Mouse (Mus musculus) megakaryocyte-erythroid progenitor cell, adult 5-6 weeks (primary cell): ENCODE measurements at regions not wholly inside any gene's neighbourhood (a gene's known extent, or its start where the extent isn't known, plus 50 kb on each side); places are given as distances from the start of the nearest gene placed in this dataset.

Source experiments
- ATAC-seq: replicated peaks from 2 replicates; pipeline ENCODE4 v1.8.0; 2016; ENCODE audit warnings: mild to moderate bottlenecking, inconsistent platforms; ENCODE audit not compliant: severe bottlenecking, poor library complexity, low FRiP score, low TSS enrichment

DNA sequence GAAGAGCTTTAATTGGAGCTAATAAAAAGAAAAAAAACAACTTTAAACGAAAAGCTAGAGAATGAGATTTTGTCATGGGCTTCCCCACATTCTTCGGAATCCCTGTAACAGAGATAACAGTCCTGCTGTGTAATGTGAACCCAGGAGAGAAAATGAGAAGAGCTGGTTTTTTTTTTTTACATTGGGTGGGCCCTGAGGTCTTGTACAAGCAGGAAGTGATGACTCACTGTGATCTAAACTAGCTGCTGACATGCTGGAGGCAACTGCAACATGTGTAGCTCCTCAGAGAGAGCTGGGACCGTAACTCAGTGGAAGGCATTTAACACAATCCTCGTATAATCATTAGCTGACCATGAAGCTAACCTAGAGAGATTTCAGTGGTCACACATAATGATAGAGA lies 393.8 kb upstream of the Trib2 start:
- peak; percentile 84 for ATAC-seq

DNA sequence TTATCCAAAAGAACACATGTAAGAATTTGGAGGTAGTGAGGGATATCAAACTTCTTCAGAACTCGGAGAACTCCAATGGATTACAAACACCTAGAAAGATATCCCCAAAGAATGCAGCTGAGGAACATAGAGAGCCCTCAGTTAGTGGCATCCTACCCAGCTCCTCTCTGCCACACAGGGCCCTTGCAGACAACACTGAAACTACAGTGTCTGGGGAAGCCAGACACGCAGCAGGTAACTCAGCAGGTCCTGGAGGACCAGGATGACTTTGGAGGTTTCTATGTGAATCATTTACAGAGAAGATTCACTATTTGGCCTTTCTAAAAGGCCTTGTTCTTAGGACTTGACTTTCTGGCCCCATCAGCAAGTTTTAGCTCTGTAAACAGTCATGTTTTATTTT lies 393.4 kb upstream of the Trib2 start:
- ATAC-seq = no peak

DNA sequence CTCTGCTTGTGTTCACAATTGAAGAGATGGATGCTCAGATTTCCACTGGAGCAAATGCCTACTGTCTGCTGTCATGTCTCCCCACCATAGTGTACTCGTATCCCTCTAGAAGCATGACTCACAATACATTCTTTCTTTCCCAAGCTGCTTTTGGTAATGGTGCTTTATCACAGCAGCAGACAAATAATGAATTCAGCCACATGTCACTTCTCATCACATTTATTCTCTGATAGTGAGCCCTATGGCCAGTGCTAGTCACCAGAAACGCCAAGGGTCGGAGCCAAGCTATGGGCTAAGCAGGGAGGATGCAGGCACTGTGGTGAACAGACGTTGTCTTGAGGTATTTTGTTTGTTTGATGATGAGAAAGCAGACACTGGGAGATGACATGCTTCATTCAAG lies 388.2 kb upstream of the Trib2 start:
- ATAC-seq = no peak

DNA sequence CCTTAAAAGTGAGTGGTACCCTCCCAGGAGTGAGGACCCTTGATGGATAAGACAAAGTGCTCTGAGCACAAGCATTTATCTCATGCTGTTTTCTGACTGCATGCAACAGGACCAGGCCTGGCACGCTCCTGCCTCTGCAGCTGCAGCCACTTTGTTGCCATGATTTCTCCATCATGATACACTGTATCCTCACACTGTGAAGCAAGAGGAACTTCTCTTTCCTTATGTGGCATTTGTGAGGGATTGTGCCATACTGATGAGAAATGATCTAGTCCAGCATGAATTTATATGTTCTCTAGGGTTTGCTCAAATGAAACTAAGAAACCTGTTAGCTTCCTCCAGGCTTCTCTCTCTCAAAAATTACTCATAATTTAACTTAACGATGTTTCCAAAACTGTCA lies 380.2 kb upstream of the Trib2 start:
- ATAC-seq = no peak

DNA sequence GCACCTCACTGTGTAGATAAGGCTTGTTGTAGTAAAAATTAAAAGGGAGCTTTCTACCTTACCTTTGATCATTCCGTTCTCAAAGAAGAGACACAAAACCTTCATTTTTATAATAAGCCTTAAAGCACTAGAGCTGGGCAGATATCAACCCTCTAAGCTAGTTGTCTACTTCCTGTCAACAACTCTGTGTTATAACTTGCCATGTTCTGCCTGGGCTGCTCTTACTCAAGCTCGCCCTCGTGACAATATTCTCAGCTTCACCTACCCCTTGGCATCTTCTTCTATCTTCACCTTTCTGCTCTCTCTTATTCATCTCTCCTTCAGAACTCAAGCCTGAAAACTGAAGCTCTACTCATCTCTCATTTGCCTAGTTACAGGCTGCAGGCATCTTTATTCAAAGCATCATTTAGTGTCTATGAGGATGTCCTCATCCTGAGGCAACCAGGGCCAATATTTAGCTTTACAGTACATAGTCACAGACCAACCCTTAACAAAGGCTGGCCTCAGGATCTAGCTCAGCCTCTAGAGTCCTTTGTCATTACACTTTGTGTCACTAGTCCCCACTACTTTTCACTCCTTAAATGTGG lies 375.2 kb upstream of the Trib2 start:
- ATAC-seq = no peak

DNA sequence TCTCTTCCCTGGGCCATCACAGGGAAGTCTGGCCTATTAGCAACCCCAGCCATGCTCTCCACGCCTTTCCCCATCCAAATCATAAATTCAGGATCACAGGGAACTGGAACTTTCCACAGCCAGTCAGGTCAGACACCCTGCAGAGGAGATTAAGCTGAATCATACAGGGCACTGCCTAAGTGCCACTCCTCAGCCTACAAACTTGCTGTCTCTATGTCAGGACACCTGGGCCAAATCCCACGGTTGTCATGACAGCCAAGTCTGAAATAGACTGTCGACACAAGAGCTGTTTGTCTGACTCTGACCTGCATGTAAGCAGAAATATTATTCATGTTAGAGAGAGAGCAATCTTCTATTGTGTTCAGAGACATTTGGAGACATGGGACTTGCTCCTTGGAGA lies 374.0 kb upstream of the Trib2 start:
- ATAC-seq = no peak

DNA sequence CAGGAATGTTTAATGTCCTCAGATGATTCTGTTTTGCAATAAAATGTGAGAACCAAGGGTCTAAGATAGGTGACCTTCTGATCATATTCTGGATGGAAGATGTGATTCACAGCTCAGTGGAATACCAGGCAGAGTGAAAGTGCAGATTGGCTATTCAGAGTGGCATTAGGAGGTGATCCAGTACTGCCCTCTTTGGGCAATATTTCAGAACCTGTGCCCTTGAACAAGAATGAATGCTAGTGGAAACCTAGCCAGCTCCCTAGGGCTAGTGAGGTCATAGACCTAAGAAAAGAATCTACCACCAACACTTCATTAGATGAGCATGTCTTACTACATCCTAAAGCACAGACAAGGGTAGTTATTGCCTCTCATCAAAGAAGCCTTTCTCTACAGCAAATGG lies 372.7 kb upstream of the Trib2 start:
- ATAC-seq = no peak

DNA sequence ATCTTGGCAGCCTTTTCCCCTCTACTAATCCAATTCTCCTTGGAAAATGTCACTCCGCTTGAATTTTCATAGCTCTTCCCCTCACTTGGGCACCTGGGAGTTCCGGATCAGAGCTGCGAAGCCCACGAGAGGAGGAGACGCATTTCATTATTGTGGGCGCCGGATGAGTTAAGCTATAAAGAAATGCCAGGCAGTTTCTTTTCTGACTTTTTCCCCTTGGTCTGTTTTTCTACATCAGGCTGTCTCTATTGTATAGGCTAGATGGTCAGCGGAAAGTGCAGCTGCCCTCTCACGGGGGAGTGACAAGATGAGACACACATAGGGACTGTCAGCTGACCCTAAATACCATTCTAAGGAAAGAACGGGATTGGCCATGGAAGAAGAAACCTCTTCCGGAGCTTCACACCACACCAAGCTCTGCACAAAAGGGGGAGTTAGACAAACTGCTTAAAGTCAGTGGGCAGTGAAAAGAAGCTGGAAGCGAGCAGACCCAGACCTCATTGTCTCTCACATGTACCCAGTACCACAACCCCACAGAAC lies 369.3 kb upstream of the Trib2 start:
- ATAC-seq = 0 out of 2 replicates have a peak, but pooled peaks have one; percentile 11

DNA sequence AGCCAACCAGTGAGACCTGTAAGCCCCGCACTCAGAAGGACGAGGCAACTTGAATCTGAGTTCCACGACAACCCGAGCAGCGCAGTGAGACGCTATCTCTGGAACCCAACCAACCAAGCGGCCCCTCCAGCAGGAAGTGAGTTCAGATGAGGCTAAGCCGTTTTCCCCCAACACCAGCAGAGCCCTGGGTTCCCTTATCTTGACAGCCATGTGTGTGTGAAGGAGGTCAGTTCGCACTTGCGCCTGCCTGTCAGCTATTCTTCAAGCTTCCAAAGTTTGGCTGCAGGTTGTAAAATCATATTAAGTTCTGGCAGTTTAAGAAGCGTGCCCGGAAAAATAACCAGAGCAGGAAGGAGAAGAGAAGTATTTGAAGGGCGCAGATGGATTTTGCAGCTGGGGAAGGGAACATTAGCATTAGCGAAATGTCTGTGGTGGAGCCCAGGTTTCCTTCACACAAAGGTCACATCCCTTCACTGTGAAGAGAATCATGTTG lies 368.8 kb upstream of the Trib2 start:
- ATAC-seq = peak; percentile 96

DNA sequence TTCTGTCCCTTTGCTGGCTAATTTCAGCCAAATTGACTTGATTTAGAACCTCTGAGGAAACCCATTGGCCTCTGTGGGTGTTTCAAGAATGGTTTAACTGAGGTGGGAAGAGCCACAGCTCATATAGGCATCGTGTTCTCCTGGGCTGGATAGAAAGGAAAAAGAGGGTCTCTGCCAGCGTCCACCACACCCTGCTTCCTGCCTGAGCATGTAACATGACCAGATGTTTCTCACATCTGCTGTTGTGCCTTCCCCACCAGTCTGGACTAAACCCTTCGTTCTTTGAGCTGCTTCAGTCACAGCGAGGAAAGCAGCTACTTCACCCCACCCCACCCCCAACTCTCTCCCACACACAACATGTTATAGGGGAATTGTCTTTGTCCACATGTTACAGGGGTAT lies 366.3 kb upstream of the Trib2 start:
- ATAC-seq = no peak

DNA sequence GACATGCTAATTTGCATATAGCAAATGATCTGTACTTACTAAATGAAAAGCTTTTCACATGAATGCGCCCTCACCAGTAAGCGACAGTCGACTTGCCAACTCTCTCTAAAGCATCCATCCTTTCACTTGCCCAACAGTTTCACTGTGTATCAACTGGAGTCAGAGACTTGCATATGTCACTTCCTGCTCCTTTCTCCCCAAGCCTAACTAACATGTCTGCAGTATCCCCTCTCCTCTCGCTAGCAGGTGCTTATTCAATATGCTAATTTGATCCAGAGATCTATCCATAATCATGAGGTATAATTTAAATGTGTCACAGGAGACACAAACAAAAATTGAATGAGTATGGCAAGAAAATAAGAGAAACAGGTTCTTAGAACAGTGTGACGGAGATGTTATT lies 364.9 kb upstream of the Trib2 start:
- ATAC-seq = no peak

DNA sequence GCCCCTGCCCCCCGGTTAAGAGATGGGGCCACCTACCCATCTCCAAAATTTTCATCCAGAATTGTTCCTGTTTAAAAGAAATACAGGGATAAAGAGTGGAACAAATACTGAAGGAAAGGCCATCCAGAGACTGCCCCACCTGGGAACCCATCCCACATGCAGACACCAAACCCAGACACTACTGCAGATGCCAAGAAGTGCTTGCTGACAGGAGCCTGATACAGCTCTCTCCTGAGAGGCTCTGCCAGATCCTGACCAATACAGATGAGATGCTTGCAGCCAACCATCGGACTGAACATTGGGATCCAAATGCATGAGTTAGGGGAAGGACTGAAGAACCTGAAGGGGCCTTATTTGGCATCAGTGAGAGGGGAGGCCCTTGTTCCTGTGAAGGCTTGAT lies 363.2 kb upstream of the Trib2 start:
- ATAC-seq = no peak

DNA sequence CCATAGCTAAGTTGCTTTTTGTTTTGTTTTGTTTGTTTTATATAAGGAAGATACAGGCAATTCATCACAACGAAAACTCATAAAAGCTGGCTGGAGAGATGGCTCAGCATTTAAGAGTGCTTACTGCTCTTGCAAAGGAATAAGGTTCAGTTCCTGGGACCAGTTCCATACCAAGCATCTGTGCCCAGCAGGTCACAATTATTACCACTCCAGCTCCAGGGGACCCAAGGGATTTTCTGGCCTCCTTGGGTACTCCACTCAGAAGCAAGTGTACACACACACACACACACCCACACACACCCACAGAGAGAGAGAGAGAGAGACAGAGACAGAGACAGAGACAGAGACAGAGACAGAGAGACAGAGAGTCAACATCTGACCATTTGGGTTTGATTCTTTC lies 359.6 kb upstream of the Trib2 start:
- no peak for ATAC-seq

DNA sequence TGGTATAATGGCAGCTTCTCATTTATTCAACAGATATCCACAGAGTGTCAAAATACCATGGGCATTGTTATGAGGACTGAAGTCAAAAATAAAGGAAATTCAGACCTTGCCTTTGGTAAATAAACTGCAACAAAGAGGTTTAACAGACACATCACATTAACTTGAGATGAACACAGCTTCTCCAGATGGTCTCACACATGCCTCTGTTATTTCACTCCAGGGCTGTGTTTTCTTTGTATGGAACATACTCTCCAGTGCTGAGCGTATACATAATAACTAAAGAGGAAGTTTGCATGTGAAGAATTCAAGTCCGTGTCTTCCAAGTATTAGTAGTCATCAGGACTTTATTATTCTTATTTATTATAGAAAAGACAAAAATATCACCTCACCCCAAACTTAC lies 355.5 kb upstream of the Trib2 start:
- ATAC-seq = no peak

DNA sequence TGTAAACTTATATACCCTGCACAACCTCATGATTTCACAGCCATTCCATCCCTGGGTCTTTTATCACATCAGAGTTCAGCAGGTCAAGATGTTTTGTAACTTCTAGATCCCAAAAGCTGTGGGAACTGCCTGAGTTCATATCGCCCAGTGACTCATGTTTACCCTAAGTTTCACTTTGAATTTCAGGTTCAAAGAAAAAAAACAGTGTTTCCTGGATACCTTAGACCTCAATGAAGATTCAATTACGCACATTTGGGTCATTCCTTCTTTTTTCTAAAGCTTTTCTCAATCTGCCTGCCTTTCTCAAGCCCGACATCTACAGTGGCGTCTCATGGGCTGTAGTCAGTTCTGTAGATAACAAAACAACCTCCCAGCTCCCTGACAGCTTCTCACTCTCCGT lies 354.9 kb upstream of the Trib2 start:
- no peak for ATAC-seq

DNA sequence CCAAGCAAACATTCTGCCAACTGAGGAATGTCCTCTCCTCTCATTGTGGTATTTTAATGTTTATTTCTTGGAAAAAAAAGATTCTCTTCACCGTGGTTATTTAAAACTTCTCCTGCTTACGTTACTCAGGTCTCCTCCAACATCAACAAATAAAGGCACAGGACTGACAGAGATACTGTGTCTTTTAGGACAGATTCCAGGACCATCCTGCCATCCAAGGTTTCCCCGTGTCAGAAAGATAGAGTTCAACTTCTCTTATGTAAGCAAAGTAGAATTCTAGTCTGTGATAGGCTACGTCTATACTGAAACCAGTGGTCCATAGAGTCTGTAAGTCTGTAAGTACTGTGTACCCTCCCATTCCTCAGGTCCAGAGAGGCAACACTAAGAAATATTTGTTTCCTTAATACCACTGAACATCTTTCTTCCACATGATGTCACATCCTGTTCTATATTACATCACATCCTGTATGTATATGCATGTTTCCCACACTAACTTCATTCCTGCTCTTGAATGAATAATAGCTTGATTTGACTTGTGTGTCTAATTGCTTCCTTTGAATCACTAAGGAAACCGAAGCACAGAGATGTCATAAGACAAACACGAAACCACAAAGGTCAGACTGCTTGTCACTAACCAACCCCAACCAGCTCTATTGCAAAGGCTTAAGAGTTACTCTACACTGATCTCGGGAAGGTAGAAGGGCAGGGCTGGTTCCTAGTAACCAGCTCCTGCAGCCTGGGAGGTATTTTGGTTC lies 353.2 kb upstream of the Trib2 start:
- ATAC-seq = no peak

DNA sequence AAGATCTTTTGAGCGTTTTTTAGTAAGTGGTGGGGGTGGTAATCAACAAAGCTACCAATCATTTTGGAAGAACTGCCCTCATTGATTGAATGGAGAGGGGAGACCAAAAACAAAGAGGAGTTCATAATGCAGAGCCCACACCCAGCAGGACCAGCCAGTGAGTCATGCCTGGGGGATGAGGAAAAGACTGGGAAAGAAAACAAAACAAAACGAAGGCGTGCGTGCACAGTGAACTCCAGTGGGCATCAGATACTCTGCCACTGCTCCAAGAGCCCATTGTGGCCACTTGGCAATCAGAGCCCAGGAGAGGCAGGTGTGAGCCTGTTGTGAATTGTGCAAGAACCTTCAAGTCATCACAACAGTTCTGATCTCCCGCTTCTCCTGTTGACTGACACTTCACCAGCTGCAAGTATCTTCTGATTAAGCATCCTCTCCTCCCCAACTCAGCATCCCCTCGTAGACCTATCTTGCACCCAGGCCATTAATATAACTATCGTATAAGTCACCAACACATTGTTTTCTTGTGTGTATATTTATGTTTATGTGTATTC lies 351.1 kb upstream of the Trib2 start:
- no peak for ATAC-seq

DNA sequence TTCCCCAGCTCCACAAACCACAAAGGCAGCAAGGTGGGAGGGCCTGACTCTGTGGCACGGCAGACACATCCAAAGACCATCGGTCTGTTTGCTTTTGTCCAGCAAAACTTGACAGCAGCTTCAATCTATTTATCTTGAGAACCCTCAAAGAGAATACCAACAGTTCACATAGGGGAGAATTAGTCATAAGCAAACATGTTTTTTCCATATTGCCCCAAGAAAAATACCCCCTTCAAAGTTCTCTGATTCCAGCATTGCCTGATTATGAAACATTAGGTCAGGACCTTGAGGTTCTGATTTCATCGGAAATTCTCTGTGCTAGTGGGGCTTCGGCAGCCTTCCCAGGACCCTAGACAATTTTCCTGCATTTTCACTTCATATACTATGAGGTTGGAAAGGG lies 348.4 kb upstream of the Trib2 start:
- ATAC-seq = no peak

DNA sequence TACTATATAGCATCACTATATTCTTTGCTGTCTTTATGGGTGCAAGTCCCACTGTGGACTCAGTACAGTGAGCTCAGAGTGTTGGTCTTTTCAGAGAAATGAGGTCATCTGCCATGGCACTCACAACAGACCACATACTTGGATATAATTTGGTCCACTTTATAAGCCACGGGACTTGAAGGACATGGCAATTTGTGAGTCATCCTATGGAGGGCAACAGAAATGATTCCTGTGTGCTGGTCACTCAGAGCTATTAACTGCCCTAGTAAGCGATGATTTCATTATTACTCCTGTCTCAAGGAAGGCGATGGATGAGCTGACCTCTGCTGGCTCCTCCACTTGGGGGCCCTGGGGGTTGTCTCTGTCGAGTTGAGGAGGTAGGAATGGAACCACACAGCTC lies 345.2 kb upstream of the Trib2 start:
- ATAC-seq = no peak

DNA sequence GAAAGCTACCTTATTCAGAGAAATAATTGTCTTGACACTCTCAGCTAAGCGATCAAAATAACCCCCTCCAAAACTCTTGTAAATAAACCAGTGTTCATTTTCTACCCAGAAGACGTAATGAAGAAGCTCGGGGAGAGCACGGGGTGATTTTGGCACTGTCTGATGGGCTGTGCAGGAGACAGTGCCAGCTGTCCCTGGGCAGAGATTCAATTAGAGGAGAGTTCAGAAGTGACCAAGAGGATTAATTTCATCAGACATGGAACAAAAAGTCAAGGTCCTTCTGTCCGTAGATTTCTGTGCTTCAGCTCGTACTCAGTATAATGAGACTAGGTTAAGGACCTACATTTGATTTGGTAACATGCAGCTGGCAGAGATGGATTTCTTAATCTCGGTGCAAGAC lies 341.2 kb upstream of the Trib2 start:
- no peak for ATAC-seq
